Mouse (Mus musculus): Measurements from ENCODE around the gene Krtap3-1. TPM values are rescaled to one million over a fixed set of nuclear protein-coding genes. Genes with fewer than 3 reads are reported as not detected.

The Krtap3-1 gene
- total RNA-seq (2023): not detected

GRCm38 (mm10) chr11:99566530-99566929 lies at the start of gene Krtap3-1:
Gene Krtap3-1 (minus strand): TSS chr11:99566630.

GRCm38 (mm10) chr11:99614796-99615363 lies 48.5 kb upstream of the Krtap3-1 start, which contains the start of gene Krtap2-4:
Gene Krtap2-4 (minus strand): TSS chr11:99614846.

GRCm38 (mm10) chr11:99610089-99610488 lies 43.7 kb upstream of the Krtap3-1 start, which contains the start of gene Gm11937:
Gene Gm11937 (minus strand): TSS chr11:99610189.

GRCm38 (mm10) chr11:99603208-99603607 lies 36.8 kb upstream of the Krtap3-1 start, which contains the start of gene Gm11938:
Gene Gm11938 (minus strand): TSS chr11:99603308.

GRCm38 (mm10) chr11:99597742-99598141 lies 31.3 kb upstream of the Krtap3-1 start, which contains the start of gene Krtap9-3:
Gene Krtap9-3 (minus strand): TSS chr11:99598105.

GRCm38 (mm10) chr11:99590981-99591380 lies 24.6 kb upstream of the Krtap3-1 start, which contains the start of gene Krtap1-3:
Gene Krtap1-3 (minus strand): TSS chr11:99591339.

GRCm38 (mm10) chr11:99583245-99583704 lies 16.8 kb upstream of the Krtap3-1 start, which contains the start of gene Krtap1-4:
Gene Krtap1-4 (minus strand): TSS chr11:99583654.

GRCm38 (mm10) chr11:99580636-99581035 lies 14.2 kb upstream of the Krtap3-1 start, which contains the start of gene Krtap1-5:
Gene Krtap1-5 (minus strand): TSS chr11:99581016.

GRCm38 (mm10) chr11:99559366-99559765 lies 7.1 kb downstream of the Krtap3-1 start, which contains the start of gene Gm11939:
Gene Gm11939 (minus strand): TSS chr11:99559466.

GRCm38 (mm10) chr11:99556753-99557152 lies 9.7 kb downstream of the Krtap3-1 start, which contains the start of gene Krtap3-2:
Gene Krtap3-2 (minus strand): TSS chr11:99556853.

GRCm38 (mm10) chr11:99550765-99551164 lies 15.7 kb downstream of the Krtap3-1 start, which contains the start of gene Krtap3-3:
Gene Krtap3-3 (minus strand): TSS chr11:99550865.

GRCm38 (mm10) chr11:99521288-99521860 lies 45.1 kb downstream of the Krtap3-1 start, which contains the start of gene Krt39:
Gene Krt39 (minus strand): TSS chr11:99521338.

Other genes with a start within 250 kb of the Krtap3-1 start
- gene Krt25, start 243.7 kb downstream of the Krtap3-1 start, total RNA-seq (2023): not detected
- gene Krt26, start 228.7 kb downstream of the Krtap3-1 start, total RNA-seq (2023): not detected
- gene Krt27, start 215.5 kb downstream of the Krtap3-1 start, total RNA-seq (2023): not detected
- not detected for gene Krt28, start 191.7 kb downstream of the Krtap3-1 start, total RNA-seq (2023)
- gene Krt10, start 177.3 kb downstream of the Krtap3-1 start, total RNA-seq (2023): 1 to 10 TPM; 4.7 to 5.7 TPM
- not detected for gene Krt12, start 144.4 kb downstream of the Krtap3-1 start, total RNA-seq (2023)
- gene Krt20, start 128.5 kb downstream of the Krtap3-1 start, total RNA-seq (2023): not detected
- gene Krt23, start 73.5 kb downstream of the Krtap3-1 start, total RNA-seq (2023): not detected
- not detected for gene Krt39, start 45.3 kb downstream of the Krtap3-1 start, total RNA-seq (2023)
- not detected for gene Krt40, start 23.5 kb downstream of the Krtap3-1 start, total RNA-seq (2023)
- gene Krtap3-3, start 15.8 kb downstream of the Krtap3-1 start, total RNA-seq (2023): not detected
- not detected for gene Krtap3-2, start 9.8 kb downstream of the Krtap3-1 start, total RNA-seq (2023)
- not detected for gene Gm11939, start 7.2 kb downstream of the Krtap3-1 start, total RNA-seq (2023)
- not detected for gene Krtap1-5, start 14.4 kb upstream of the Krtap3-1 start, total RNA-seq (2023)
- not detected for gene Krtap1-4, start 17.0 kb upstream of the Krtap3-1 start, total RNA-seq (2023)
- gene Krtap1-3, start 24.7 kb upstream of the Krtap3-1 start, total RNA-seq (2023): not detected
- gene Krtap9-3, start 31.5 kb upstream of the Krtap3-1 start, total RNA-seq (2023): not detected
- gene Gm11938, start 36.7 kb upstream of the Krtap3-1 start, total RNA-seq (2023): not detected
- not detected for gene Gm11937, start 43.6 kb upstream of the Krtap3-1 start, total RNA-seq (2023)
- not detected for gene Krtap2-4, start 48.2 kb upstream of the Krtap3-1 start, total RNA-seq (2023)
- not detected for gene Gm11562, start 53.8 kb upstream of the Krtap3-1 start, total RNA-seq (2023)
- gene Krtap4-1, start 61.6 kb upstream of the Krtap3-1 start, total RNA-seq (2023): not detected
- not detected for gene Krtap4-2, start 68.5 kb upstream of the Krtap3-1 start, total RNA-seq (2023)
- gene Krtap4-7, start 77.5 kb upstream of the Krtap3-1 start, total RNA-seq (2023): not detected
- not detected for gene Gm11555, start 83.6 kb upstream of the Krtap3-1 start, total RNA-seq (2023)
- not detected for gene Gm11563, start 92.3 kb upstream of the Krtap3-1 start, total RNA-seq (2023)
- not detected for gene Krtap4-6, start 99.3 kb upstream of the Krtap3-1 start, total RNA-seq (2023)
- not detected for gene Gm14190, start 124.1 kb upstream of the Krtap3-1 start, total RNA-seq (2023)
- gene Gm14180, start 167.7 kb upstream of the Krtap3-1 start, total RNA-seq (2023): not detected
- not detected for gene Gm11595, start 206.3 kb upstream of the Krtap3-1 start, total RNA-seq (2023)
- gene Krtap4-8, start 214.1 kb upstream of the Krtap3-1 start, total RNA-seq (2023): not detected
- not detected for gene Krtap4-9, start 218.6 kb upstream of the Krtap3-1 start, total RNA-seq (2023)
- not detected for gene Gm11596, start 226.8 kb upstream of the Krtap3-1 start, total RNA-seq (2023)
- not detected for gene Gm11569, start 232.3 kb upstream of the Krtap3-1 start, total RNA-seq (2023)
- gene Gm11554, start 237.8 kb upstream of the Krtap3-1 start, total RNA-seq (2023): not detected
- gene Krtap4-13, start 243.3 kb upstream of the Krtap3-1 start, total RNA-seq (2023): not detected
- gene Gm11564, start 249.0 kb upstream of the Krtap3-1 start, total RNA-seq (2023): not detected

All from T-cell, adult 66 days (primary cell).